Mouse (Mus musculus) forebrain, embryonic 16.5 days (tissue): ENCODE data around the gene Stambpl1. TPM values are rescaled to one million over a fixed set of nuclear protein-coding genes. Genes with fewer than 3 reads are reported as not detected.

Experiments used
- ATAC-seq: fragments of 200-750 bp; cut with Nextera tagmentation; 2 replicates; pipeline ENCODE4 v1.8.0; 2017; ENCODE audit warnings: mild to moderate bottlenecking, moderate library complexity
- H3K27ac ChIP-seq: fragments of 300-500 bp; sonication (generic); 2 replicates; pipeline ENCODE4 v1.5.1; 2014; ENCODE audit warnings: low read length, control low read depth
- H3K27me3 ChIP-seq: fragments of 300-500 bp; sonication (generic); replicated peaks from 2 replicates; pipeline ENCODE4 v1.6.1; 2014; ENCODE audit warnings: low read length; ENCODE audit not compliant: control insufficient read depth, insufficient read depth
- H3K36me3 ChIP-seq: fragments of 300-500 bp; sonication (generic); 2 replicates; pipeline ENCODE4 v1.6.1; 2014; ENCODE audit not compliant: control insufficient read depth, insufficient read depth
- H3K4me1 ChIP-seq: fragments of 300-500 bp; sonication (generic); replicated peaks from 2 replicates; pipeline ENCODE4 v1.6.1; 2014; ENCODE audit warnings: low read length; ENCODE audit not compliant: control insufficient read depth, insufficient read depth
- H3K4me2 ChIP-seq: fragments of 300-500 bp; sonication (generic); 2 replicates; pipeline ENCODE4 v1.6.1; 2014; ENCODE audit warnings: mild to moderate bottlenecking, low read length, control low read depth
- H3K4me3 ChIP-seq: fragments of 300-500 bp; sonication (generic); replicated peaks from 2 replicates; pipeline ENCODE4 v1.5.1; 2014; ENCODE audit warnings: mild to moderate bottlenecking, low read length, control low read depth
- H3K9ac ChIP-seq: fragments of 300-500 bp; sonication (generic); replicated peaks from 2 replicates; pipeline ENCODE4 v1.6.1; 2014; ENCODE audit warnings: low read depth, low read length, control low read depth
- H3K9me3 ChIP-seq: fragments of 300-500 bp; sonication (generic); 2 replicates; pipeline ENCODE4 v1.6.1; 2016; ENCODE audit warnings: low read length; ENCODE audit not compliant: control insufficient read depth
- WGBS: fragments of 180-500 bp; shearing (Covaris S2); extraction: QIAGEN DNeasy Blood & Tissue Kit; methylation state at CpG from one replicate; pipeline ENCODE4 v1.1.7; 2014; 5-methylcytosine and 5-hydroxymethylcytosine counted together
- polyA plus RNA-seq: library from polyadenylated mRNA; unstranded; fragments of >200 nt; fragmentation: Nextera tagmentation; extraction: Ambion mirVana; gene quantifications from 2 replicates; pipeline ENCODE4 v1.2.1, GENCODE M21; 2015

The Stambpl1 gene
- polyA plus RNA-seq = 10.0 and 11.7 TPM in 2 replicates

- no peaks in the 10 kb centered on the region for H3K9me3 ChIP-seq
- H3K4me3 ChIP-seq = peak within 1 kb of the TSS; percentile 81
- peak within 1 kb of the TSS; percentile 43 for H3K27ac ChIP-seq
- under 1% methylated on average over 62 of the region's 62 CpGs for WGBS
- H3K27me3 ChIP-seq = no peaks in the 10 kb centered on the region
- H3K4me2 ChIP-seq = peak within 1 kb of the TSS; percentile 95
- ATAC-seq = peak; percentile 86
- peaks cover 3% of the 10 kb centered on the region; the same call in 1 of the 2 replicates for H3K4me1 ChIP-seq
- peak within 1 kb of the TSS; percentile 83 for H3K9ac ChIP-seq
- no peaks in the 10 kb centered on the region for H3K36me3 ChIP-seq
Measured at GRCm38 (mm10) chr19:34192008-34192963, at the start of gene Stambpl1. Gene Stambpl1, plus strand, starts transcription at chr19:34192229.

- Histone ChIP-seq H3K9ac (no peak overlapping the region), H3K9me3 (no peaks in the 10 kb centered on the region), H3K36me3 (no peaks in the 10 kb centered on the region), H3K27me3 (no peaks in the 10 kb centered on the region), H3K4me2 (no peak overlapping the region), H3K4me1 (no peaks in the 10 kb centered on the region), H3K27ac (no peak overlapping the region), H3K4me3 (no peak overlapping the region)
- no peak for ATAC-seq
- WGBS = 79% methylated on average over 4 of the region's 4 CpGs
Measured at GRCm38 (mm10) chr19:34148421-34148820, 43.6 kb upstream of the Stambpl1 start.

GRCm38 (mm10) chr19:34151909-34152308 is 40.1 kb upstream of the Stambpl1 start:
- ATAC-seq = no peak
- H3K9me3 ChIP-seq = no peaks in the 10 kb centered on the region
- no peak overlapping the region for H3K4me3 ChIP-seq
- no peak overlapping the region for H3K4me2 ChIP-seq
- WGBS = 88% methylated on average over 1 of the region's 1 CpGs
- H3K4me1 ChIP-seq = no peaks in the 10 kb centered on the region
- no peaks in the 10 kb centered on the region for H3K36me3 ChIP-seq
- no peak overlapping the region for H3K9ac ChIP-seq
- no peak overlapping the region for H3K27ac ChIP-seq
- H3K27me3 ChIP-seq = no peaks in the 10 kb centered on the region

GRCm38 (mm10) chr19:34153263-34154144 is 38.5 kb upstream of the Stambpl1 start:
- Histone ChIP-seq H3K9ac (no peak overlapping the region), H3K27me3 (no peaks in the 10 kb centered on the region), H3K4me2 (no peak overlapping the region), H3K27ac (no peak overlapping the region), H3K9me3 (no peaks in the 10 kb centered on the region), H3K36me3 (no peaks in the 10 kb centered on the region), H3K4me1 (no peaks in the 10 kb centered on the region), H3K4me3 (no peak overlapping the region)
- 55% methylated on average over 6 of the region's 6 CpGs for WGBS
- peak; percentile 47 for ATAC-seq

- Histone ChIP-seq H3K4me2 (no peak overlapping the region), H3K27ac (no peak overlapping the region), H3K9ac (no peak overlapping the region), H3K36me3 (no peaks in the 10 kb centered on the region), H3K4me3 (no peak overlapping the region), H3K4me1 (no peaks in the 10 kb centered on the region), H3K9me3 (no peaks in the 10 kb centered on the region), H3K27me3 (no peaks in the 10 kb centered on the region)
- ATAC-seq = no peak
- WGBS = 92% methylated on average over 5 of the region's 5 CpGs
Measured at GRCm38 (mm10) chr19:34162693-34163092, 29.3 kb upstream of the Stambpl1 start.

GRCm38 (mm10) chr19:34165891-34166290 is 26.1 kb upstream of the Stambpl1 start, which contains the start of gene Ankrd22:
Gene Ankrd22, minus strand, starts transcription at chr19:34166053.
- no peak within 1 kb of the TSS for H3K9ac ChIP-seq
- no peaks in the 10 kb centered on the region for H3K27me3 ChIP-seq
- H3K9me3 ChIP-seq = no peaks in the 10 kb centered on the region
- H3K4me3 ChIP-seq = no peak within 1 kb of the TSS
- no peak within 1 kb of the TSS for H3K27ac ChIP-seq
- no peaks in the 10 kb centered on the region for H3K36me3 ChIP-seq
- WGBS = 81% methylated on average over 5 of the region's 5 CpGs
- ATAC-seq = no peak
- no peaks in the 10 kb centered on the region for H3K4me1 ChIP-seq
- no peak within 1 kb of the TSS for H3K4me2 ChIP-seq

- Histone ChIP-seq H3K4me2 (no peak overlapping the region), H3K27ac (no peak overlapping the region), H3K9ac (no peak overlapping the region), H3K9me3 (no peaks in the 10 kb centered on the region), H3K36me3 (no peaks in the 10 kb centered on the region), H3K27me3 (no peaks in the 10 kb centered on the region), H3K4me3 (no peak overlapping the region), H3K4me1 (no peaks in the 10 kb centered on the region)
- 67% methylated on average over 4 of the region's 4 CpGs for WGBS
- ATAC-seq = no peak
Measured at GRCm38 (mm10) chr19:34166386-34166785, 25.6 kb upstream of the Stambpl1 start.

GRCm38 (mm10) chr19:34167896-34168661 is 23.9 kb upstream of the Stambpl1 start:
- H3K36me3 ChIP-seq = no peaks in the 10 kb centered on the region
- no peaks in the 10 kb centered on the region for H3K27me3 ChIP-seq
- H3K9me3 ChIP-seq = no peaks in the 10 kb centered on the region
- H3K4me1 ChIP-seq = no peaks in the 10 kb centered on the region
- WGBS = 39% methylated on average over 7 of the region's 7 CpGs
- H3K27ac ChIP-seq = no peak overlapping the region
- no peak overlapping the region for H3K4me3 ChIP-seq
- ATAC-seq = no peak
- no peak overlapping the region for H3K4me2 ChIP-seq
- H3K9ac ChIP-seq = no peak overlapping the region
